Mouse (Mus musculus): ENCODE results near the gene Mmp3. TPM values are rescaled to one million over a fixed set of nuclear protein-coding genes. Genes with fewer than 3 reads are reported as not detected.

Mmp3 gene
- polyA plus RNA-seq, 1 experiment from 2014 or later = not detected

Other genes starting within 250 kb of the Mmp3 start
- not detected in 2 replicates for gene Mmp13, start 173.3 kb upstream of the Mmp3 start, polyA plus RNA-seq (2014; fragmentation: Nextera tagmentation; extraction: Ambion mirVana)
- not detected in 2 replicates for gene Mmp12, start 101.4 kb upstream of the Mmp3 start, polyA plus RNA-seq (2014; fragmentation: Nextera tagmentation; extraction: Ambion mirVana)
- not detected in 2 replicates for gene Mmp1b, start 57.8 kb upstream of the Mmp3 start, polyA plus RNA-seq (2014; fragmentation: Nextera tagmentation; extraction: Ambion mirVana)
- not detected in 2 replicates for gene Mmp10, start 56.5 kb downstream of the Mmp3 start, polyA plus RNA-seq (2014; fragmentation: Nextera tagmentation; extraction: Ambion mirVana)
- 0.08 TPM in 1 of 2 replicates, not detected in the other for gene Mmp8, start 112.6 kb downstream of the Mmp3 start, polyA plus RNA-seq (2014; fragmentation: Nextera tagmentation; extraction: Ambion mirVana)
- gene Mmp27, start 125.6 kb downstream of the Mmp3 start, polyA plus RNA-seq (2014; fragmentation: Nextera tagmentation; extraction: Ambion mirVana) = not detected in 2 replicates
- gene Mmp20, start 182.4 kb downstream of the Mmp3 start, polyA plus RNA-seq (2014; fragmentation: Nextera tagmentation; extraction: Ambion mirVana) = not detected in 2 replicates
- gene Mmp7, start 246.3 kb downstream of the Mmp3 start, polyA plus RNA-seq (2014; fragmentation: Nextera tagmentation; extraction: Ambion mirVana) = not detected in 2 replicates